Mouse (Mus musculus) WW6 (cell line): ENCODE results near the gene Ppil2.

ENCODE experiments used
- DNase-seq: peaks from one replicate; pipeline ENCODE4 v3.0.0-alpha.2; 2013; ENCODE audit warnings: low read depth, low spot score

The Ppil2 gene

DNA sequence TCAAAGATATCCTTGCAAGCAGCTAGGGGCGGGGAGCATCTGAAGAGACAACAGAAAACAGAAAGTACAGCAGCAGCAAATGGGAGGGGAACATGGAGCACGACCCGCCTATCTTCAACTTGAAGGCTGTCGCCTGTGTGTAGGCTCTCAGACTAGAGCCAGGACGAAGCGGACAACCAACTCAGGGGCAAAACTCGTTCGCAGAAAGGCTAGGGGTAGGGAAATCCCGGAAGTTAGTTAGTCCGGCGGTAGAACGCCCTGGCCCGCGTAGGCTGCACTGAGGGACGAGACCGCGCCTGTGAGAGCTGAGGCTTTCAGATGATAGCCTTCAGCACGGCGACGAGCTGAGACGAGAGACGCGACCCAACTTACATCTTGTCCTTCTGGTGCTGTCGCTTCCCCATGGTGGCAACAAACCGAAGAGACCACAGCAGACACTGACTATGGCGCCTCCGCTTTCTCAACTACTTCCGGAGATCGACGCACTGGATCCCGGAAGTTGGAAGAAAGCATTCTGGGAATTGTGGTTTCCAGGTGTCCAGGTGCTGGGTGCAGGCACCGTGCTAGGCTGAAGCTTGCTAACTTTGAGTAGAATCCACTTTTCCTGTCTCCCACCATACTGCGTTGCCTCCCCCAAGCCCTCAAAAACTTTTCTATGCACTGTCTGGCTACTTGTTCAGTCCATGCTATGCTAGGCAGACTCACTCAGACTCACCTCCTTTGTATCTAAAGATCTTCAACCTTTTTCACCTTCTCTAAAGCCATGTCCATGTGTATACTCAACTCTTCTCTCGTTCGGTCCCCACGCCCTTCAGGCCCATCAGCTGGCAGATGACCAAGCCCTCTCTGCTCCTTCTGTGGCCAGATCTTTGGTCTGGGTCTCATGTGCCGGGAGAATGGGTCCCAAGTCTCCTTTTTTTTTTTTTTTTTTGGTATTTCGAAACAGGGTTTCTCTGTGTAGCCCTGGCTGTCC lies at the start of gene Ppil2:
Gene Ppil2, minus strand, starts transcription at position 487 of the 973 bp plus-strand sequence.
- DNase-seq, result peak; percentile 52

DNA sequence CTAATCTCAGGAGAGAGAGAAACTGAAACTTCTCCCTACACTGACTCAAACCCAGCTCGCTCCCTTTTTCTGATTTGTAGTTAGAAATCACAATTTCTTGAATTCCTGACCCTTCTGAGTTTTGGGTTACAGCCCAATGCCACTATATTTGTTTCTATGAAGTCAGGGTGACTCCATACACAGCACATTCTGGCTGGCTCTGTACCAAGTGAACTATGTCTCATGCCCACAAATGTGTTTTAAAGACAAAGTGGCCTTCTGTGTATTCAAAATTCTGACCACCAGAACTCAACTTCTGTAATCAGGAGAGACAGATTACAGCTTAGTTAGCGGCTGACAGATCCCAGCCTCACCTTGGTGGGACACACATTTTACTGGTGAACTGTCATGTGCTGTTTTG lies 43.3 kb upstream of the Ppil2 start:
- no peak for DNase-seq

DNA sequence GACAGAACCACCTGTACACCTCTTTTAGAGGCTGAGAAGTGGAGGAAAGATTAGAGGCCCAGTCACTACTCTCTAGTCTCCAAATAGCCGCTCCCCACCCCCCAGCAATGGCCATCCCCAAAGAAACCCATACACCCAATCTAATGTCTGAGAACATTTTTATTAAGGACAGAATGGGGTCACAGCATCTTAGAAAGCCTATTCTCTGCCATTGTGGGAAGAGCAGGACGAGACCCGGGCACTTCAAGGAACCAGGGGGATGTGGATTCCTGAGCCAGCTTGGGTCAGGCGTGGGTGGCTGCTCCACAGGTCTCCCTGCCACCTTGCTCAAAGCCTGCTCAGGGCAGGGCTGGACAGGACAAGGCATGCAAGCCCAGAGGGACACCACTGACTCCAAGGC lies 40.8 kb upstream of the Ppil2 start:
- DNase-seq, result no peak

DNA sequence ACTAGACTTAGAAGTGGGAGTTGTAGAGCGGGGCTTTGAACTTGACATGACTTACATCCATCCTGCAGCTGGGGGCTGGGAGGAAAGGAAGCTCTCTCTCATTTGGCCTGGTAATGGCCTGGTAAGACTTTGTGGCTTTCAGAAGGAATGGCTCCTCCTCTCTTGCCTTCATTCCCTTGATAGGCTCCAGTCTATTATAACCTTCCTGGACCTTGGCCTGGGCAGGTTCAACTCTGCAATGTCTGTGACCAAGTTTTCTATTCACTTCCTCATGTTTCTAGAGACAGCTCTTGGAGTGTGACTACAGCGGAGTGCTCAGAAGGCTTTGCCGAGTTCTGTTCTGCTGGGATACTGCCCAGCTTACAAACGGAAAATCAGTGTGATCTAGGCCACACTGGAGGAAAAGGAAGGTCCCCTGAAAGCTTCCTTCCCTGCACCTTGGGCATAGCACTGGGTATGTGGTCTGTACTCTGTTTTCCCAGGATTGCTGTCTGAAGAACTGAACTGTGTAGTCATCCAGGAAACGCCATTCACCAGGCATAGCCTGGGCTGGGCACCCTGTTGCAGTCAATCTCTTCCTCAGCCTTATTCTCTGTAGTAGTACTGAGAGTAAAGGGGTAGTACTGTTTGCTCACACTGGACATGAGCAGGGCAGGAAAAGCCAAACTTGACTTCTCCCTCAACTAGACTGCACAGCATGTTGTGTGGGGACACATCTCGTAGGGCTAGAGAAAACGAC lies 39.6 kb upstream of the Ppil2 start:
- no peak for DNase-seq

DNA sequence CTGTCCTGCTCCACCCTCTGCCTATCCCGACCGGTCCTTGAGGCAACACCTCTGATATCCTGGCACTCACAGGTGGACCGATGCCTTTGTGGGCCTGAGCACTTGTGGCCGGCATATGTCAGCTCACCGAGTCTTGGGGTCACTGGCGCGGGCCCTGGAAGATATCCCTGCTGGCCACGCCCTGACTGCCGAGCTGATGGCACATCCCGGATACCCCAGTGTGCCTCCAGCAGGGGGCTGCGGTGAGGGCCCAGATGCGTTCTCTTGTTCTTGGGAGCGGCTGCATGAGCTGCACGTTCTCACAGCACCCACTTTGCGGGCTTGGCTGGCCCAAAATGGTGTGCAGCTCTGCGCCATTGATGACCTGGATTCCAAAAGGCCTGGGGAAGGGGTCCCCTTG lies 37.0 kb upstream of the Ppil2 start:
- no peak for DNase-seq

DNA sequence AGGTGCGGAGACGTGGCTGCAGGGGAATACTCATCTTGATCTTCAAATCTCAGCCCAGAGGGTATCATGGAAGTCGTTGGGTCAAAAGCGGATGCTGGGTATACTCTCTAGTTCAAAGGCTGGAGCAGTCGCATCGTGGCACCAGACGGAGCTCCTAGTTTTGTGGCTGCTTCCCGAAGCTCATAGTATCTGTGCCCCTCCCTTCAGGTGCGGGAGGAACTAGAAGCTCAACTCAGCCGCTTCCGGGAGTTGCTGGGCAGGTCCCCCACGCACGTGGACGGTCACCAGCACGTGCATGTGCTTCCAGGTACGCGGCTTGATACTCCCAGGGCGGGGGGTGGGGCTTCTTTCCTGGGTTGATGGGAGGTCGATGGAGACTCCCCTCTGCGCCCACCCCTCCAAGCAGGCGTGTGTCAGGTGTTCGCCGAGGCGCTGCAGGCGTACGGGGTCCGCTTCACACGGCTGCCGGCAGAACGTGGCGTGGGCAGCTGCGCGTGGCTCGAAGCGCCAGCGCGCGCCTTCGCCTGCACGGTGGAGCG lies 36.4 kb upstream of the Ppil2 start:
- no peak for DNase-seq

DNA sequence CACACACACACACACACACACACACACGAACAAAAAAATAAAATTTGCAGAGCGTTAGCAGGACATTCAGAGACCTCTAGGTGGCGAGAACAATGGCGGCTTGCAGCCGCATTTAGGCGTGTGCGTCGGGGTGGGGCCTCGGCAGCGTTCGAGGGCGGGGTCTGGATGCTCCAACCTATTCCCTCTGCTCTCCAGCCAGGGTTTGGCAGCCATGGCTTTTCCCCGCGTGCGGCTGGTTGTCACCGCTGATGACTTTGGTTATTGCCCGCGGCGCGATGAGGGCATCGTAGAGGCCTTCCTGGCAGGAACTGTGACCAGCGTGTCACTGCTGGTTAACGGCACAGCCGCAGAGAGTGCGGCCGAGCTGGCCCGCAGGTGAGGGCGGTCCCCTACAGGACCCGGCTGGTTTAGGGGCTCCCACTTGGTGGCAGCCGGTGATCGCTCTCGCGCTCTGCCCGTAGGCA lies 35.7 kb upstream of the Ppil2 start, which contains the start of gene Ccdc116:
Gene Ccdc116, minus strand, starts transcription at position 458 of the 464 bp plus-strand sequence.
- no peak for DNase-seq

DNA sequence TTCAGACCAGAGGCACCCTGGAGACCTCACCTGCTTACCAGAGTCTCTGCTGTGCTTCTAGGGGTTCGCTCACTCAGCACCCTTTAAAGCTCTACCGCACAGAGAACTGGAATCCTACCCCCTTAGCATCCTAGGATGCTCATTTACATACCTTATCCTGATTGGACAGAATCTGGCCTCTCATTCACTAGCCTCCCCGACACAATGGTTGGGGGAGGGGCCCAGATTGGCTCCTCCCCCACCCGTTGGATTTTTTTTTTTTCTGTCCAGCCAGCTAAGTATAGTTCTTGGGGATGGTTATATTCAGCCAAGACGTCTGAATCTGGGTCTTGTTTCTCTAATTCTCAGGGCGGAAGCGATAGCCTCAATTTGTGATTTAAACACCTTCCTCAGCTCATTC lies 33.3 kb upstream of the Ppil2 start, which contains the start of gene Ydjc:
Gene Ydjc, plus strand, starts transcription at position 283 of the 400 bp plus-strand sequence.
- no peak for DNase-seq

DNA sequence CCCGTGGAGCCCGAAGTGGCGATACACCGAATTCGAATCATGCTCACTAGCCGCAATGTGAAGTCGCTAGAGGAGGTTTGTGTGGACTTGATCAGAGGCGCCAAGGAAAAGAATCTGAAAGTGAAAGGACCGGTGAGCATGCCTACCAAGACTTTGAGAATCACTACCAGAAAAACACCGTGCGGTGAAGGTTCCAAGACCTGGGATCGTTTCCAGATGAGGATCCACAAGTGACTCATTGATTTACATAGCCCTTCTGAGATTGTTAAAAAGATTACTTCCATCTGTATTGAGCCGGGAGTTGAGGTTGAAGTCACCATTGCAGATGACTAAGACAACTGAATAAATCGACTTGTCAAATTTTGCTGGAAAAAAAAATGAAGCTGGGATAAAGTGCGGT lies 26.3 kb upstream of the Ppil2 start:
- no peak for DNase-seq

DNA sequence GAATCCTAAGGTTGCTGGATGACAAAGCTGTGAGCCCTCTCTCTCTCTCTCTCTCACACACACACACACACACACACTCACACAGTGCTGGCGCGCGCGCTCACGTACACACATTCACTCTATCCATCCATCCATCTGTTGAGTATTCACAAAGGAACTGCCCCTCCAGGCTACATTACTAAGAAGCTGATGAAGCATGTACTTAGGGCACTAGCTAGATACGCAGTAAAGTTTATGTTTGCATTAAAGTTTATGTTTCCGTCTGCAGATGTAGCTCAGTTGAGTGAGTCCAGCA lies 21.8 kb upstream of the Ppil2 start:
- DNase-seq, result no peak

DNA sequence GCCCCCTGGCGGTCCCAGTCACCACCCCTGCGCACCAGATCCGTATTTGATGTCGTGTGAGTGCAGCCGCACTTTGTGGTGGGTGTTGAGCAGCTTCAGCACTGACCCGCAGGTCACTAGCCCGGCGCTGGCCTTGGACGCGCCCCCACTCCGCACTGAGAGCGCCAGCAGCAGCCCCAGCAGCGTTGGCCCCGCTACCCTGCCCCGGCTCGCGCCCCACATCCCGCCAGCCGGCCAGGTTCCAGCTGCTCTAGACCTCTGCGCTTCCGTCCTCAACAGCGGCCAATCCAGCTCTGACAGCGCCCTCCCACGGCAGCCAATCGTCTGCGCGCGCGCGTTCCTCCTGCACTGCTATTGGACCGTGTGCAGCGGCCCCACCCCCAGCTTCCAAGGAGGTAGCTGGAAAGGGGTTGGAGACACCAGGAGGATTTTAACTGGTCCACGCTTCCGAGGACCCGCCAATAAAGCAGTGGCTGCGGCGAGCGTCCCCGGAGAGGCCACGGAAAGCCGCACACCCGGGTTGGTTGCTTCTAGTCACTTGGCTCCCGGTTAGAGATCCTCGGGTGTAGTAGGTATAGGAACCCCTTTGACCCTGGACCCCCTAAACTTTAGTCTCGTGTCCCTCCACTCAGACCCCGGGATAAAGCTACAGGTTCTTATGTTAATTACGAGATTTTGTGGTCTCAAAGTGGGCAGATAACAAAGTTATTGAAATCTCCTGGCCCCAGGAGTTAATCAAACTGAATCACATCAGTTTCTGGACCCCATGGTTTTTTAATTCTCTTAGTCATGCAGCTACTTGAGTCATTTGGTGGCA lies 21.2 kb upstream of the Ppil2 start, which contains the start of gene Sdf2l1:
Gene Sdf2l1, minus strand, starts transcription at position 295 of the 817 bp plus-strand sequence.
- DNase-seq, result peak; percentile 94

DNA sequence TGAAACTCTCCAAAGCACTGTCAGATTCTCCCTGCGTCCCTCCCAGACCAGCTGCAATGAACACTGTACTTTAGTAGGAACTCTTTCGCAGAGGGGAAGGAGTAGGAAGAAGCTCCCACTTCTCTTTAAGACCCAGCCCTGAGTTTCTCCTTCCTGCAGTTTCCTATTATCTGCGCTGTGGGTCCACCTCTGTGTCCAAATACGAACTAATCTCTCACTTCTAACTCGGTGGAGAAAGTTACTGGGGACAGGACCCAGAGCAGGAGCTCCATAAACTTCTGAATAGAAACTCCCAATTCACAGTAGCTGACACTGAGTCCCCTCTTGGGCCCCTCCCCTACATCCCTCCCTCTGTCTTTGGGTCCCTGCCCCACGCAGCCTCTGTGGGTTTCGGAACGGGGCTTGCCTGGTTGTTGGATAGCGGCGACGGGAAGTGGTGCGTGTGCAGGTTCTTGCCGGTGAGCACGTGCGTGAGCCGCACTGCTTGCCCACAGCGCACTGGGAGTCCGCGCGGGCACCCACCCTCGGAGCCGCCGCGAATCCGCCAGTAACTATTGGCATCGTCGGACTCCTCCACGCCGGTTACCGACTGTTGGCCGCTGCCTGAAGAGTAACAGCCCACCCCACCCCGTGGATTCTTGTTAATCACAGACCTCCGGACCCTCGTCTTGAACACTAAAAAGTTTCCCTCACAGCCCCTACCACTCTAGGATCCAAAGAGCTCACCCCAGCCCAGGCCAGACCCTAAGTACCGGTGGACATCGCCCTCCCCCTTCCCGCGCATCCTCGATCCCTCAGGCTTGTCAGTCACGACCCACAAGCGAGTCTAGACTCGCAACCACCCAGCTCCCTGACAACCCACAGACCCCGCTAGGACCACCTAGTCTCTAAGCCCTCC lies 20.4 kb upstream of the Ppil2 start:
- DNase-seq, result no peak

DNA sequence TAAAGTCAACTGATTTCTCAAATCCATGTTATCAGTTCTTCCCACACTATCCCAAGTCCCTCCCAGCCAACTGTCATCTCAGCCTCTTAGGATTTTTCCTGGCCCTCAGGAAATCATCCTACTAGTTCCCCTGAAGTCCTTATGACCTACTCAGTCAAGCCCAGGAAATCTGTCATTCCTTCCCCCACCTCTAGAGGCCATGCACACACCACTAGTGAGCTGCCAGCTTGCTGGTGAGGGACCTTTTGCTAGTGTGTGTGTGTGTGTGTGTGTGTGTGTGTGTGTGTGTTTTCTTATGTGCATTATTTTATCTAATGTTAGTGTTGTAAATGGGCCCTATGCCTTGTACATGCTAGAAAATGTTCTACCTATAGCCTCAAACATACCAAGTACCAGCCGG lies 16.2 kb upstream of the Ppil2 start:
- no peak for DNase-seq

DNA sequence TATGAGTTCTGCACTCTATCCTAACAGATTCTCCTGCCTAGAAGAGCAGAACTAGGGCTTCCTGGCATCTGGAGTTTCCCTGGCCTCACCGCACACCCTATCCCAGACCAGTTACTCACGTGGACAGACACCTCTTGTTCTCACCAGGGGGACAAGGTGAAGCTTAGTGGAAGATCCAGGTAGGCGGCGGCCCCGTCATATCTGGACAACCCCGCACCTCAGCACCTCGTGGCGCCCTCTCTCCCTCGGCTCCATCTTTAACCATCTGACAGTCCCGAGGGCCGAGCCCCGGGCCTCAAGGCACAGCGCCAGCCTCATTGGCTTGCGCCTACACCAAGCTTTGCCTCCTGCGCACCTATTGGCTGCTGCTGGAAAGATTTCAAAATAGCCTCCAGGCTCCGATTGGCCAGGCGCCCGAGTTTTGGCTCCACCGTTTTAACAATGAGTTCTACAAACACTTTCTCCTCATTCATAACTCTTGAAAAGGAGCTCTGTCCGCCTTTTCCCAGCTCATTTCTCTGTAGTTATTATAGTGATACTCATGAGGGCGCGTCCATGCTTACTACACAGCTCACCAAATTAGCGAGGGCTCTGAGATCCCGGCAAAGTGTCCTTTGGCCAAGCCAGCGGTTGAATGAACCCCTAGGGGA lies 13.9 kb upstream of the Ppil2 start, which contains the start of gene 2610318N02Rik:
Gene 2610318N02Rik, minus strand, starts transcription at position 297 of the 650 bp plus-strand sequence.
- DNase-seq, result no peak

DNA sequence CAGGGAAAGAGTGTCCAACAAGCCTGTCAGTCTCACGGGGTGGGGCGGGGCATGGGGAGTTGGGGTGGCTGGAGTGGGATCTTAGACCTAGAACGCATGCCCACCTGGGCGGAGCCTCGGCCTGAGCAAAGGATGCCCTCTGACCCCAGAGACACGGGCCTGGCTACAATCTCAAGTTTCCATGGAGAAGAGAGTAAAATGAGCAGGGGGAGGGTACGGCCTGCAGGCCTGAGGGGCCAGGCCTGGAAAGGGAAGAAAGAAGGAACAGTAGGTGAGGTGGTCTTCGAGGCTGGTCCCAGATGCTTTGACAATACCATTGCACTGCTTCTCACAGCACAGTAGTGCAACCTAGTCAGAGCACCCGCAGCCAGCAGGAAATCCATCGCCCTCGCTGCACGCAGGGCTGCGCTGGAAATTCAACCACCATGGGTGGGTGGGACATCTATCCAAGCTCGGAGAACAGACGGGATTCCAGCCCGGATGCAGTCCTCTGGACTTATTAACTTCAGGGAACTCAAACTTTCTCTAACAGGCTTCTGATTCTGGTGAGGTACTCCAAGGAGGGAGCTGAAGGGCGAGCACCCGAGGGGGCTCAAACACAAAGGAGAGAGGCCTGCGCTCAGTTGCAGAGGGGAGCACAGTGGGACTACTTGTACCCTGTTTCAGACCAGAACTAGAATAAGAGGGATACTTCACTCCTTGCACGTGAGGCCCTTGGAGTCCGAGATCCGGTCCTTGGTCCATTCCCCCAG lies 13.2 kb upstream of the Ppil2 start:
- no peak for DNase-seq

DNA sequence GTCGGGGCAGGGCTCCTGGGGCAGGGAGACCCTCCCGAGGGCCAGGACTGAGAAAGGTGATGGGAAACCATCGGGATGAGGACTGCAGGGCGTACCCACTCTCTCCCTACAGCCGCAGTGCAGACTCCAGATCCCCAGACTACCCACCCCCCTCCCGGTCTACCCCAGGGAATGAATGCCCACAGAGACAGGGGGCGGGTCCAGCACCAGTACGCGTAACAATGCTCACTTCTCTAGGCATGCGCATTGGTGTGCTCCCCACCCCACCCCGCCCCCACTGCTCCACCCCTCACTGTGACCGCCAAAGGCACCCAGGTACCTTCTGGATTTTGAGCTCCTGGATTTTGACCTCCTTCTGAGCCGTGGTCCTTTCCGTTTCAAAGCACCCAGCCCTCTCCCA lies 10.5 kb upstream of the Ppil2 start:
- no peak for DNase-seq

DNA sequence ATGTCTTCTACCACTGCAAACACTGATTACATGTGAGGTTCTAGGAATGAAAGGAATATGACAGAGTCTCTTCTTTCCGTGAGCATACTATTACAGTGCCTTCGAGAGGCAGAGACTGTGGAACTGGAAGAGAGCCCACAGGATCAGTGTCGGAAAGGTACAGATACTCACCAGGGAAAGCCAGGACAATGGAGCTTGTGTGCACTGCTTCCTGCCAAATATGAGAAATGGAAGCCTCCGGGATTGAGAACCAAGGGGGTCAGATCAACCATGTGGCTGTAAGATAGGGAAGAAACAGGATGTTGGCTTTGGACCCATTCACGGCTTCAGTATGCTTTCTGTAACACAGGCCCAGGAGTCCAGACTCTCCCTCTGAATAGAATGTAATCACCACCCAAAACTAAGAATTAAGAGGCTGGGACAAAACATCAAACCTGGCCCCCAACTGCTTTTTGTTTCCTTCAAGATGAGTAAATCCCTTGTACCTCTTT lies 6.3 kb upstream of the Ppil2 start:
- DNase-seq, result no peak

DNA sequence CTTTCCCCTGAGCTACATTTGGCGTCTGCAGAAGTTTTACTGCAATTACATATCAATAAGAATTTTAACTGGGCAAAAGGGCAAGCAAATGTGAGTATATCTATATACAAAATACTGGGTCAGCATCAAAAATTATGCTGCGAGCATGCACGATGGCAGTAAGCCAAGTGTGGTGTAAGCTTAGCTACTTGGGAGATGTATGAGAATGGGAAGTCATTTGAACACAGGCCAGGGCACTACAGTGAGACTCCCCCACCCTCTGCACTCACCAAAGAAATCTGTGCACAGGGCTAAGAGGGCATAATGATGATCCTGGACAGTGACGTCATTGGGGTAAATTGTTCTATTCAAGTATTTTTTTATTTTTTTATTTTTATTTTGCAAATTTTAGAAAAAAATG lies 6.5 kb downstream of the Ppil2 start:
- DNase-seq, result no peak
